Mouse (Mus musculus) cortical plate, adult 2 months (tissue): ENCODE data around the gene Apobec1.

Experiments
- CTCF ChIP-seq: fragments of 200-500 bp; IDR thresholded peaks from 2 replicates; pipeline ENCODE4 v1.5.1; 2011; ENCODE audit warnings: mild to moderate bottlenecking, control low read depth, low read length; ENCODE audit not compliant: insufficient read depth; ENCODE audit errors: extremely low read depth
- POLR2A ChIP-seq: fragments of 200-500 bp; IDR thresholded peaks from 2 replicates; pipeline ENCODE4 v1.6.1; 2011; ENCODE audit warnings: mild to moderate bottlenecking, low read length, control low read depth; ENCODE audit not compliant: insufficient read depth; ENCODE audit errors: extremely low read depth

- TF ChIP-seq CTCF (no peak), POLR2A (no peak)
Observed at GRCm38 (mm10) chr6:122544672-122545071, 57.6 kb downstream of the Apobec1 start.
